Mouse (Mus musculus): ENCODE results near the gene Ak8.

- no peak for TF ChIP-seq POLR2A (IDR thresholded peaks at IDR 0.05; ENCODE audit: insufficient read depth, low read depth, low read length)
- TF ChIP-seq CTCF (IDR thresholded peaks at IDR 0.05) = no peak
- TF ChIP-seq EP300 (IDR thresholded peaks at IDR 0.05; ENCODE audit: insufficient read depth, low read depth, low read length) = no peak
These were observed 152.6 kb downstream of the Ak8 start for GRCm38 (mm10) chr2:28852594-28852993.
